In the genomic region with DNA sequence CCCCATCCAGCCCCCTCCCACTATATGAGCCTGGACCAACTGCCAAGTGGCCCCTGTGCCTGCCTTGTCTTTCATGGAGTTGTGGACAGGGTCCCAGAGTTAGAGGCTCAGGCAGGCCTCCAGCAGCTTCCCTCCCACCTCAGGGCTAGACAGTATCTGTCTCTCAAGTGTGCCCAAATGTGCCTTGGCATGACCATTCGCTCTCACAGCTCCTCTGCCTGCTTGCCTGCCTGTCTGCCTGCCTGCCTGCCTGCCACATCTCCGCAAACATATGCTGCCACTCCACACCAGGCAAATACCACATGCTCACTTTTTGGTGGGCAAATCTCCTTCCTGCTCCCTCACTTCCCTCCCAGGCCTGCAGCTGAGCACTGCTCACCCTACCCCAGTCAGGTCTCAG, we compare ENCODE assay signal across 23 mouse cellular contexts. TPM values are rescaled to one million over a fixed set of nuclear protein-coding genes. Genes with fewer than 3 reads are reported as not detected.
DNase-seq lines count a peak whose midpoint lies in the region; ATAC-seq lines count a peak whose summit lies in the region.
"Had no signal": no experiment of that assay in that cellular context is flagged by ENCODE, and none has a peak within 500 bp of the region (broad histone marks: within the 10 kb centered on the region; RNA-seq: fewer than 3 reads in every experiment).

No protein-coding gene starts in this region.

- no peak for DNase-seq in forebrain, embryonic 11.5 days (ENCODE audit: low spot score)
- DNase-seq in left cerebral cortex, postnatal 4 days = peak; percentile 64
- no peak for DNase-seq in left cerebral cortex, adult 9 months (ENCODE audit: low spot score in 2 of 2)
- DNase-seq in forebrain, embryonic 14.5 days (ENCODE audit: low spot score) = peak; percentile 75
- no peak for DNase-seq in adrenal gland, adult 8-10 months
- DNase-seq: adrenal gland, adult 2 months; adrenal gland, postnatal 36 days; cerebellum, adult 11-12 months; cerebellum, adult 9-10 months; embryo, embryonic 11 days; gastrocnemius, adult 2 months; gastrocnemius, postnatal 25 days; heart, adult 11 months; kidney, adult 18-20 months had no signal

- WGBS in forebrain, embryonic 13.5 days = 84% methylated on average over 2 of the region's 2 CpGs
- WGBS in forebrain, embryonic 11.5 days = 70% methylated on average over 2 of the region's 2 CpGs
- 70% methylated on average over 2 of the region's 2 CpGs for WGBS in forebrain, embryonic 14.5 days
- WGBS in forebrain, embryonic 16.5 days = 41% methylated on average over 2 of the region's 2 CpGs

- intact Hi-C loops in left cerebral cortex, postnatal 4 days (cut with DNase I) = no loop called here

- no peak overlapping the region for H3K4me3 ChIP-seq in forebrain, embryonic 13.5 days
- no peak overlapping the region for H3K4me3 ChIP-seq in forebrain, embryonic 11.5 days (ENCODE audit: low read depth, low read length)
- no peak overlapping the region for H3K4me3 ChIP-seq in forebrain, embryonic 14.5 days (ENCODE audit: low read depth, low read length)
- H3K4me3 ChIP-seq in forebrain, embryonic 16.5 days (replicated peaks; ENCODE audit: low read length) = no peak overlapping the region
- H3K4me3 ChIP-seq: embryonic facial prominence, embryonic 15.5 days; erythroblast, embryonic 14.5 days; gastrocnemius, adult 2 months; heart, embryonic 13.5 days; hindbrain, embryonic 15.5 days had no signal

- H3K9ac ChIP-seq in forebrain, embryonic 13.5 days = no peak overlapping the region
- H3K9ac ChIP-seq in forebrain, embryonic 11.5 days (ENCODE audit: low read length) = no peak overlapping the region
- no peak overlapping the region for H3K9ac ChIP-seq in forebrain, embryonic 14.5 days (ENCODE audit: low read length)
- no peak overlapping the region for H3K9ac ChIP-seq in forebrain, embryonic 16.5 days (replicated peaks; ENCODE audit: low read depth, low read length)
- H3K9ac ChIP-seq: embryonic facial prominence, embryonic 15.5 days; heart, embryonic 13.5 days; hindbrain, embryonic 15.5 days had no signal

- H3K36me3 ChIP-seq in forebrain, embryonic 13.5 days (ENCODE audit: poor library complexity, severe bottlenecking) = 0 out of 2 replicates have a peak, but pooled peaks cover 3% of the 10 kb centered on the region
- no peaks in the 10 kb centered on the region for H3K36me3 ChIP-seq in forebrain, embryonic 11.5 days (ENCODE audit: control insufficient read depth, insufficient read depth, low read length)
- H3K36me3 ChIP-seq in forebrain, embryonic 14.5 days (ENCODE audit: control insufficient read depth, insufficient read depth, low read length) = no peaks in the 10 kb centered on the region
- H3K36me3 ChIP-seq in forebrain, embryonic 16.5 days (ENCODE audit: control insufficient read depth, insufficient read depth) = no peaks in the 10 kb centered on the region
- H3K36me3 ChIP-seq: embryonic facial prominence, embryonic 15.5 days; heart, embryonic 13.5 days; hindbrain, embryonic 15.5 days had no signal

- no peak overlapping the region for H3K27ac ChIP-seq in forebrain, embryonic 13.5 days
- no peak overlapping the region for H3K27ac ChIP-seq in forebrain, embryonic 11.5 days (ENCODE audit: low read depth, low read length)
- no peak overlapping the region for H3K27ac ChIP-seq in forebrain, embryonic 14.5 days (ENCODE audit: low read depth, low read length)
- H3K27ac ChIP-seq in forebrain, embryonic 16.5 days (ENCODE audit: low read length) = no peak overlapping the region
- H3K27ac ChIP-seq: embryonic facial prominence, embryonic 15.5 days; gastrocnemius, adult 2 months; heart, embryonic 13.5 days; hindbrain, embryonic 15.5 days had no signal

- H3K9me3 ChIP-seq in forebrain, embryonic 13.5 days (replicated peaks) = no peaks in the 10 kb centered on the region
- H3K9me3 ChIP-seq in forebrain, embryonic 11.5 days (ENCODE audit: control insufficient read depth, low read length) = no peaks in the 10 kb centered on the region
- H3K9me3 ChIP-seq in forebrain, embryonic 14.5 days (replicated peaks; ENCODE audit: control insufficient read depth, low read length) = no peaks in the 10 kb centered on the region
- no peaks in the 10 kb centered on the region for H3K9me3 ChIP-seq in forebrain, embryonic 16.5 days (ENCODE audit: control insufficient read depth, low read length)
- H3K9me3 ChIP-seq: embryonic facial prominence, embryonic 15.5 days; heart, embryonic 13.5 days; hindbrain, embryonic 15.5 days had no signal

- H3K27me3 ChIP-seq in forebrain, embryonic 13.5 days = peaks cover 75% of the 10 kb centered on the region
- H3K27me3 ChIP-seq in forebrain, embryonic 11.5 days (ENCODE audit: control insufficient read depth, insufficient read depth, low read length) = peaks cover 6% of the 10 kb centered on the region; the same call in 1 of the 2 replicates
- peaks cover 16% of the 10 kb centered on the region for H3K27me3 ChIP-seq in forebrain, embryonic 14.5 days (replicated peaks; ENCODE audit: control insufficient read depth, insufficient read depth, low read length)
- H3K27me3 ChIP-seq in forebrain, embryonic 16.5 days (replicated peaks; ENCODE audit: control insufficient read depth, insufficient read depth, low read length) = peaks cover 24% of the 10 kb centered on the region
- H3K27me3 ChIP-seq: hindbrain, embryonic 15.5 days had no signal

- peak; percentile 30; the same call in 1 of the 2 replicates for ATAC-seq in forebrain, embryonic 13.5 days
- no peak for ATAC-seq in forebrain, embryonic 11.5 days (replicated peaks; ENCODE audit: low FRiP score)
- peak; percentile 24; the same call in 1 of the 2 replicates for ATAC-seq in forebrain, embryonic 14.5 days
- peak; percentile 57 for ATAC-seq in forebrain, embryonic 16.5 days

- H3K4me2 ChIP-seq in forebrain, embryonic 13.5 days = no peak overlapping the region
- no peak overlapping the region for H3K4me2 ChIP-seq in forebrain, embryonic 11.5 days (ENCODE audit: low read depth, low read length, severe bottlenecking)
- no peak overlapping the region for H3K4me2 ChIP-seq in forebrain, embryonic 14.5 days (ENCODE audit: low read length)
- no peak overlapping the region for H3K4me2 ChIP-seq in forebrain, embryonic 16.5 days (ENCODE audit: low read length)
- H3K4me2 ChIP-seq: embryonic facial prominence, embryonic 15.5 days; heart, embryonic 13.5 days; hindbrain, embryonic 15.5 days had no signal

- H3K4me1 ChIP-seq in forebrain, embryonic 13.5 days = peaks cover 55% of the 10 kb centered on the region
- peaks cover 15% of the 10 kb centered on the region; the same call in 1 of the 2 replicates for H3K4me1 ChIP-seq in forebrain, embryonic 11.5 days (replicated peaks; ENCODE audit: control insufficient read depth, insufficient read depth, low read length)
- peaks cover 28% of the 10 kb centered on the region for H3K4me1 ChIP-seq in forebrain, embryonic 14.5 days (ENCODE audit: control insufficient read depth, insufficient read depth, low read length)
- peaks cover 38% of the 10 kb centered on the region for H3K4me1 ChIP-seq in forebrain, embryonic 16.5 days (replicated peaks; ENCODE audit: control insufficient read depth, insufficient read depth, low read length)

RNA-seq across cellular contexts. Expression of gene Glyctk, which starts 12.4 kb away (rescaled TPM):
- polyA plus RNA-seq in forebrain, embryonic 13.5 days (2015; fragmentation: Nextera tagmentation; extraction: Ambion mirVana) = 6.4 and 7.9 TPM in 2 replicates
- 9.8 and 10.2 TPM in 2 replicates for polyA plus RNA-seq in forebrain, embryonic 11.5 days (2014; fragmentation: Nextera tagmentation; extraction: Ambion mirVana)
- total RNA-seq in left cerebral cortex, postnatal 4 days (2021) = 1 to 10 TPM; 2.7 to 3.5 TPM
- 2.3 TPM in 2 replicates for polyA plus RNA-seq in forebrain, embryonic 14.5 days (2014; fragmentation: Nextera tagmentation; extraction: Ambion mirVana)
- polyA plus RNA-seq in forebrain, embryonic 16.5 days (2015; fragmentation: Nextera tagmentation; extraction: Ambion mirVana) = 2.2 and 3.0 TPM in 2 replicates
- total RNA-seq in adrenal gland, adult 8-10 months (2022) = 1 to 10 TPM; 1.9 to 5.4 (median 3.0) TPM

RNA-seq across cellular contexts. Expression of gene Wdr82, which starts 25.1 kb away (rescaled TPM):
- 33.8 and 40.1 TPM in 2 replicates for polyA plus RNA-seq in forebrain, embryonic 13.5 days (2015; fragmentation: Nextera tagmentation; extraction: Ambion mirVana)
- polyA plus RNA-seq in forebrain, embryonic 11.5 days (2014; fragmentation: Nextera tagmentation; extraction: Ambion mirVana) = 33.5 and 34.6 TPM in 2 replicates
- 100 to 1,000 TPM; 168 to 170 TPM for total RNA-seq in left cerebral cortex, postnatal 4 days (2021)
- polyA plus RNA-seq in forebrain, embryonic 14.5 days (2014; fragmentation: Nextera tagmentation; extraction: Ambion mirVana) = 54.7 and 56.4 TPM in 2 replicates
- 37.3 and 41.6 TPM in 2 replicates for polyA plus RNA-seq in forebrain, embryonic 16.5 days (2015; fragmentation: Nextera tagmentation; extraction: Ambion mirVana)
- total RNA-seq in adrenal gland, adult 8-10 months (2022) = 100 to 1,000 TPM in 2 of 4 experiments, 10 to 100 TPM in 2; 64.6 to 102 (median 99.7) TPM

RNA-seq across cellular contexts. Expression of gene Col6a4, which starts 49.0 kb away (rescaled TPM):
- polyA plus RNA-seq in forebrain, embryonic 13.5 days (2015; fragmentation: Nextera tagmentation; extraction: Ambion mirVana) = 0.49 and 0.50 TPM in 2 replicates
- 0.32 and 0.53 TPM in 2 replicates for polyA plus RNA-seq in forebrain, embryonic 11.5 days (2014; fragmentation: Nextera tagmentation; extraction: Ambion mirVana)
- 1 to 10 TPM; 2.0 to 3.1 TPM for total RNA-seq in left cerebral cortex, postnatal 4 days (2021)
- polyA plus RNA-seq in forebrain, embryonic 14.5 days (2014; fragmentation: Nextera tagmentation; extraction: Ambion mirVana) = 0.22 and 0.66 TPM in 2 replicates
- polyA plus RNA-seq in forebrain, embryonic 16.5 days (2015; fragmentation: Nextera tagmentation; extraction: Ambion mirVana) = 0.70 and 1.1 TPM in 2 replicates
- 1 to 10 TPM in 1 of 4 experiments, under 1 TPM in 3; 0.11 to 1.2 (median 0.58) TPM for total RNA-seq in adrenal gland, adult 8-10 months (2022)
- total RNA-seq: common myeloid progenitor, adult 5-6 weeks; gastrocnemius, adult 2 months; gastrocnemius, postnatal 25 days; hematopoietic stem cell, adult 5-6 weeks had no signal
- polyA plus RNA-seq: embryonic facial prominence, embryonic 11.5 days; erythroblast, embryonic 14.5 days had no signal

RNA-seq across cellular contexts. Expression of gene Ppm1m, which starts 54.0 kb away (rescaled TPM):
- polyA plus RNA-seq in forebrain, embryonic 13.5 days (2015; fragmentation: Nextera tagmentation; extraction: Ambion mirVana) = 19.5 and 20.1 TPM in 2 replicates
- 37.5 and 40.9 TPM in 2 replicates for polyA plus RNA-seq in forebrain, embryonic 11.5 days (2014; fragmentation: Nextera tagmentation; extraction: Ambion mirVana)
- total RNA-seq in left cerebral cortex, postnatal 4 days (2021) = 10 to 100 TPM; 16.1 to 18.7 TPM
- polyA plus RNA-seq in forebrain, embryonic 14.5 days (2014; fragmentation: Nextera tagmentation; extraction: Ambion mirVana) = 10.3 and 10.7 TPM in 2 replicates
- polyA plus RNA-seq in forebrain, embryonic 16.5 days (2015; fragmentation: Nextera tagmentation; extraction: Ambion mirVana) = 14.0 and 14.7 TPM in 2 replicates
- total RNA-seq in adrenal gland, adult 8-10 months (2022) = 100 to 1,000 TPM in 3 of 4 experiments, 10 to 100 TPM in 1; 95.9 to 143 (median 121) TPM

RNA-seq across cellular contexts. Expression of gene Twf2, which starts 57.3 kb away (rescaled TPM):
- 48.0 and 51.7 TPM in 2 replicates for polyA plus RNA-seq in forebrain, embryonic 13.5 days (2015; fragmentation: Nextera tagmentation; extraction: Ambion mirVana)
- polyA plus RNA-seq in forebrain, embryonic 11.5 days (2014; fragmentation: Nextera tagmentation; extraction: Ambion mirVana) = 61.3 and 65.5 TPM in 2 replicates
- 10 to 100 TPM; 34.4 to 38.2 TPM for total RNA-seq in left cerebral cortex, postnatal 4 days (2021)
- 57.5 and 64.7 TPM in 2 replicates for polyA plus RNA-seq in forebrain, embryonic 14.5 days (2014; fragmentation: Nextera tagmentation; extraction: Ambion mirVana)
- polyA plus RNA-seq in forebrain, embryonic 16.5 days (2015; fragmentation: Nextera tagmentation; extraction: Ambion mirVana) = 56.6 and 58.7 TPM in 2 replicates
- 100 to 1,000 TPM in 3 of 4 experiments, 10 to 100 TPM in 1; 92.9 to 136 (median 118) TPM for total RNA-seq in adrenal gland, adult 8-10 months (2022)

Comparison
In these comparisons a context has a peak if more than half of its experiments do, and no peak if none do; other contexts are left out.
1. DNase-seq: peak in left cerebral cortex, postnatal 4 days (single experiment) and forebrain, embryonic 14.5 days (single experiment); none in forebrain, embryonic 11.5 days (single experiment), left cerebral cortex, adult 9 months (0 of 2) and adrenal gland, adult 8-10 months (single experiment).